Mouse (Mus musculus) NIH3T3 (cell line): ENCODE results near the gene Gm37240.

Experiments used
- DNase-seq: peaks from one replicate; pipeline ENCODE4 v3.0.0-alpha.2; 2012; ENCODE audit warnings: low read depth

Gene Gm37240

DNA sequence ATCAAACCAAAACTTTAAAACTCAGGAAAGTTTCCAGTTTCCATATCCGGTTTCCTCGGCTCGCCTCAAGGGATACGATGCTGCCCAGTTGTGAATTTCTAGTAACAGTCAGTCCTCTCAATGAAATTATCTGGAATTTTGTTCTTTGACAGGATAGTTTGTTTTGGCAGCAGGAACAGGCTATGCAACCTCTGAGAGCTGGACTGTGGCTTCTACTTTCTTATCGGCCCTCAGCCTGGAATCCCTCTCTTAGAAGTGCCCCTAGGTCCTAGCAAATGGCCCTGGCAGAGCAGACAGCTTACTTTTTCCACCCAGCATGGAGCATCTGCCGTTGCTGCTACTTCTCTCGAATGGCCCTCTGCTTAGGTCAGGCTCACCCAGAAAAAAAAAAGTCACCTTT lies 755.4 kb downstream of the Gm37240 start:
- no peak for DNase-seq

GRCm38 (mm10) chr3:85128546-85128945 lies 758.8 kb downstream of the Gm37240 start:
- no peak for DNase-seq

GRCm38 (mm10) chr3:85126970-85127369 lies 760.3 kb downstream of the Gm37240 start:
- DNase-seq, result no peak

GRCm38 (mm10) chr3:85125471-85125870 lies 761.8 kb downstream of the Gm37240 start:
- DNase-seq, result no peak

GRCm38 (mm10) chr3:85124924-85125323 lies 762.4 kb downstream of the Gm37240 start:
- no peak for DNase-seq

GRCm38 (mm10) chr3:85124410-85124809 lies 762.9 kb downstream of the Gm37240 start:
- no peak for DNase-seq

GRCm38 (mm10) chr3:85117702-85118101 lies 769.6 kb downstream of the Gm37240 start:
- DNase-seq, result no peak

- DNase-seq, result no peak
Observed at GRCm38 (mm10) chr3:85117014-85117413, 770.3 kb downstream of the Gm37240 start.

GRCm38 (mm10) chr3:85115959-85116543 lies 771.3 kb downstream of the Gm37240 start:
- DNase-seq, result no peak

DNA sequence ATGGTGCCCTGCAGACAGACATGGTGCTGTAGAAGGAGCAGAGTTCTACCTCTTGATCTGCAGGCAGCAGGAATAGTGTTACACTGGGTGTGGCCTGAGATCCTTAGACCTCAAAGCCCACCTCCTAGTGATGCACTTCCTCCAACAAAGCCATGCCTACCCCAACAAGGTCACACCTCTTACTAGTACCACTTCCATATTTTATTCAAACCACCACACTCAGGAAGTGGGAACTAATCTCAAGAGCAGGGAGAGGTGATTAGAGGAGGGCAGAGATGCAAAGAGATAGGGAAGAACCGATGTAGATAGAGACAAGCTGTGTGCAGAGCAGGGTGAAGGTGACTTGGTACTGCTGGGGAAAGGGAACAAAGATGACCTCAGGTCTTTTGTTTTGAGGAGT lies 773.8 kb downstream of the Gm37240 start:
- no peak for DNase-seq

- no peak for DNase-seq
Observed at GRCm38 (mm10) chr3:85110762-85111161, 776.6 kb downstream of the Gm37240 start.

DNA sequence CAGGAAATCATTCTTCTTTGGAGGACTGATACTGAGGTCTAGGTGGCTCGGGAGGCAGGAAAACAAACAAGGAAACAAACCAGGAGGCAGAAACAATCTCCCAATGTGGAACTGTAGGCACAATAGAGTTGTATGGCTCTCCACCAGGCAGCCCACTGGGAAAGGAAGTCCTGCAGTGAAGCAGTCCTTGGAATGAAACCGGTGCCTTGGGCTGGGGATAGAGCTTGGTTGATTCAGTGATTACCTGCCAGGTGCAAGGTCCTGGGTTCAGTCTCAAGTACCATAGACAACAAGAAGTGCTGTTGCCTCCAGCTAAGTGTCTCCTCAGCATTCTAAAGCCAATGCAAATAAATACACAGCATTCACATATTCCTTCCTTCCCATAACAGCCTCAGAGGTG lies 778.1 kb downstream of the Gm37240 start:
- DNase-seq, result no peak

GRCm38 (mm10) chr3:85108396-85108795 lies 778.9 kb downstream of the Gm37240 start:
- DNase-seq, result no peak

GRCm38 (mm10) chr3:85106956-85107355 lies 780.4 kb downstream of the Gm37240 start:
- no peak for DNase-seq

DNA sequence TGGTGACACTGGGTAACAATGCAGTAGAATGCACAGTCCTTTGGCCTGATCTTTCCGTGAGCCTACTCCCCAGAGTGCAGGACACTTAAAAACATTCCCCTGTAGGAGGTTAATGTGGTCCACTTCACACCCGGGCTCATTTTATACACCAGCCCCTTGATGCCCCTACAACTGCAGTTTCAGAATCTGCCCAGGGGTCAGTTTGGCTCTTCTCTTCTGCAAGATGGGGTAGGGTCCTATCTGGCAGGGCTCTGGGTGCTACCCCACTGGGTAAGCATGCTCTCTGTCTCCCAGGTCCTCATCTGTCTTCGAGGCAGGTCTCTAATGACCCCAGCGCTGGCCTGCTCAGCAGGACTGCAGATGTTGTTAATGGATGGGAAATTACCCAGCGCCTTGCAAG lies 783.0 kb downstream of the Gm37240 start:
- DNase-seq, result no peak

DNA sequence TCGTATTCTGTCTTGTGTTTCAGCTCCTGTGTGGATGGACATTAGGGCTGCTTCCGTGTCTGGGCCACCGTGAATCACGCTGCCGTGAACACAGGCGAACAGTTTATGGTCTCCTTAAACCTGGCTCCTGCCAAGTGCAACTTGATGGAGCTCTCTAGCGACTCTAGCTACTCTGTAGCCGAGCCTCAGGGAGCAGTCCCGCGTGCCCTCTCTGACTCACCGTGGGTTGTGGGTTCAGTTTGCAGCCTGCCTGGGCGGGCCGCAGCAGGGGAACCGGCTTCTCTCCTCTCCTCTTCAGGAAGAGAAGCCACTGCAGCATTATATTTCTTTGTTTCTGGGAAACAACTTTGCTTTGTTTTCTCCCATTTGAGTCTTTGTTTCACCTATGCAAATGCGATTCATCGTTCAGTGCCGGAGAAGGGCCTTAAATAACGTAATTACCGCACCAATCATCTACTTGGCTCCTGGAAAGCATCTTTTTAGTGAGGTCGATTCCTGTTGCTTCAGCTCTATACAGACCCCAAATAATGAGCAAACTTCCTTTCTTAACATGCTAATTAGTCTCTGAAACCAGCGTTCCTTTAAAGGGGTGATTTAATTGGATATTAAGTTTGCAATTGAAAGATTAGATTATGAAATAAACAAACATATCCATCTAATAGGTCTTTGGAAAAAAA lies 806.3 kb downstream of the Gm37240 start:
- DNase-seq, result no peak

DNA sequence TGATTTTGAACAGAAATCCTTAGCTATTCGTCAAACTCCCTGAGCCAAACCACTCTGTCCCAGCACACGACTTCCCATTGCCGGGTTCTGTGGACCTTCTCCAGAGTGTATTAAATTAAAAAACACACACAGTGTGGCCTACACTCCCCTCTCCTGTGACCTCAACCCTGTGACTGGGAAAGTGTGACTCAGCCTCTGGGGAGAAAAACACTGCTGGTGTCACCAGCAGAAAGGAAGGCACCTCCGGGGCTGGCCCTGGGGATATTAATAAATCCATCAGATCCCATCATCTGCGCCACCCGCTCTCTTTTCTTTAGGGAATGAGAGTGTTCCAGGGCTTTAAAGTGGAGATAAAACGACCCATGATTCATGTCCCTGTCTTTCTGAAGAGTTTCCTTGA lies 823.2 kb downstream of the Gm37240 start:
- no peak for DNase-seq

- DNase-seq, result no peak
Observed at GRCm38 (mm10) chr3:85060153-85060552, 827.2 kb downstream of the Gm37240 start.

DNA sequence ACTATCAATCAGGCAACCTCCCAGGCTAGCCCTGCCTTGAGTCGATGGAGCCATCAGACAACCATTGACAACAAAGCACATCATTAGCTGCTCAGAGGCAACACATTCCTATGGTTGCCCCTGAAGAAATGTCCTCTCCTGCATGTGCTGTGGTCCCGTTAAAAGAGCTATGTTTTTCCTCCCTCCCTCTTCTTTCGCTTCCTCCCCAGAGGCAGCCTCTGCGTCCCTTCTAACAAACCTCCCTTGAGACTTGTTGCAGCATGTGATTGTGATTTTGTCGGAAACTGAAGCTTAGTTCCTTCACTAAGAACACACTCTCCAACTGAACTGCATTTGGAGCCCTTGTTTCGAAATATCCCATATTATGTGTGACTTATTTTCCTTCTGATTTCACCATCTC lies 830.1 kb downstream of the Gm37240 start:
- DNase-seq, result no peak

DNA sequence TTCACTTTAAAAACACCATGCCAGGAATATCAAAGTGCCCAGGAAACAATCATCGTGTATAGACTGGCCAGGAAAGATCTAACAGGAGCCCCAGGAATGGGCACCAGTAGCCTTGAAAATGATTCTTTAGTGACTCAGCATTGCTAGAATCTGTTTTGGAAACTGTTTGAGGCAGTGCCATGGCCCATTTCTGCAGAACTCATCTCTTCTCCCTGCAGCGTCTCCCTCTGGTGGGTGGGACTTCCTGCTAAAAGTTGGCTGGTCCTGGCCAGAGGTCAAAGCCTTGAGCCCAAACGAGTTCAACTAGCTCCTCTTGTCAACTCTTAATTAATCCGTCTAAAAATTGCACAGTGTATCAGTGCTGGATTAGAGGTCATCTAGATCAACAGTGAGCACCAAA lies 833.8 kb downstream of the Gm37240 start:
- DNase-seq, result no peak

DNA sequence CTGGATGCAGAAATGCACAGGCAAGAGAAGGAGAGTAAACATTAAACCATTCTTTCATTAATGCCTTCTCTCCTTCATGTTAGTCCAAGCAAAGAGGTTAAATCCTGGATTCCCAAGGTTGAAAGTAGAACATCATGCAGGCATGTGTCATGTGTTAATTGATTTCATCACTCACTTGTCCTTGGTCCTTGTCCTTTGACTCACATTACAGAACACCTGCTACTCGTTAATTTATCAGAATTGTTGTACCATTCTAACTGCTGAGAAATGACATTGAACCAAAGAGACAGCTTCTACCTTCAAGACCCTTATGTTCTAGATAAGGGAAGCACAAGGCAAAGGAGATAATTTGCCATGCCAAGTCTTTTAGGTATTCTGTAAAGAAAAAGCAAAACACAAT lies 835.1 kb downstream of the Gm37240 start:
- DNase-seq, result no peak

DNA sequence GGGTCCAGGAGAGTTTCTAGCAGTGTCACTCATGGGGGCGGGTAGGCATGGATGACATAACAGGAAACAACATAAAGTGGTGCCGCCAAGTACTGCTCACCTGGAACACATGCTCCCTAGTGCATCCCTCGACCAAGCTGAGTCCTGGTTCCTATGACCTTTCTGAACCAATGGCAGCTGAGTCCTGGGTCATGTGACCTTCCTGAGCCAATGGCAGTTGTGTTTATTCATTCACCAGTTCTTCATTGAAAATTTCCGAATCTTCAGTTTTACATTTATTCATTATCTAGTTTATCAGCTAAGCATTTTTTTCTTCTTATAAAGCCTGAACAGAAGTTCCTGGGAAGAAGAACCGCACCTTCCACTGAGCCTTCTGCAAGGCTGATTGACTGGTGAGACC lies 838.7 kb downstream of the Gm37240 start:
- no peak for DNase-seq

DNA sequence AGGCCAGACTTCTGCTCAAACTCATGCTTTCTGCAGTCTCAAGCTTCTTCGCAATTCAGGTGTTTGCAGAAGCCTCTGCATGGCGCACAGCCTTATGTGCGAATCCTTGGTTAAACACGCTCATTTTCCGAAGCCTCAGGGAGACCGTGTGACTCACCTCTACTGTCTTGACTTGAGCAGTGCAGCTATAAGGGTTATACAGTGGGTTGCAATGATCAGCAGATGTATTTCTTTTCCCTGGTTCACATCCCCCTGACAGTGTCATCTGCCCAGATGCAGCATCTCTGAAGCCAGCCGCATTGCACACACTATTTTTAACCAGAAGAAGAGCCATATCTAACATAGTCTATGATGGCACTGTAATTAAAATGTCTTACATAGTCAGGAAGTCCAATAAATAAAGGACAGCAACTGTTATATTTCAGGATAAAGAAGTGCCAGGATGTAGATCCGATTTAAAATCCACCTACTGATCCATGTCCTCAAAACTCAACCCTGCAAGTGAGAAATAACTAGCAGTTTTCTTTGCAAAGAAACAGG lies 843.6 kb downstream of the Gm37240 start:
- DNase-seq, result no peak

GRCm38 (mm10) chr3:85042126-85042525 lies 845.2 kb downstream of the Gm37240 start:
- no peak for DNase-seq
